Mouse (Mus musculus): ENCODE results near the gene Vps25. TPM values are rescaled to one million over a fixed set of nuclear protein-coding genes. Genes with fewer than 3 reads are reported as not detected.
A peak's percentile ranks its signal among the peaks of the same experiment; 100 is the strongest.

The Vps25 gene
- polyA plus RNA-seq (2012; rRNA removed), result 66.8 and 67.0 TPM in 2 replicates

GRCm38 (mm10) chr11:101253613-101254389, at the start of gene Vps25:
TSS of gene Vps25 (plus strand) at chr11:101253707.
- peak within 1 kb of the TSS; percentile 79 for H3K27ac ChIP-seq (ENCODE audit: insufficient read depth, low read length)
- no peaks in the 10 kb centered on the region for H3K27me3 ChIP-seq (ENCODE audit: control insufficient read depth, insufficient read depth, low read length)
- no peaks in the 10 kb centered on the region for H3K4me1 ChIP-seq (ENCODE audit: control insufficient read depth, insufficient read depth, low read length)
- DNase-seq, result peak; percentile 86 to 88
- peak within 1 kb of the TSS; percentile 72 for H3K4me3 ChIP-seq (replicated peaks; ENCODE audit: insufficient read depth, low read depth, low read length)
- under 1% methylated on average over 40 of the region's 40 CpGs for WGBS
- TF ChIP-seq POLR2A (IDR thresholded peaks at IDR 0.05; ENCODE audit: borderline replicate concordance, insufficient read depth, low read length) (peak; percentile 89), CTCF (IDR thresholded peaks at IDR 0.05; ENCODE audit: borderline replicate concordance, insufficient read depth, low read depth, low read length) (0 out of 2 replicates have a peak, but pooled peaks have one; percentile 0)

- H3K27ac ChIP-seq (ENCODE audit: insufficient read depth, low read length), result no peak overlapping the region
- no peak overlapping the region for H3K4me3 ChIP-seq (replicated peaks; ENCODE audit: insufficient read depth, low read depth, low read length)
- H3K4me1 ChIP-seq (ENCODE audit: control insufficient read depth, insufficient read depth, low read length), result no peaks in the 10 kb centered on the region
- DNase-seq, result peak in 1 of 2 experiments; percentile 63
- TF ChIP-seq POLR2A (IDR thresholded peaks at IDR 0.05; ENCODE audit: borderline replicate concordance, insufficient read depth, low read length) (no peak), CTCF (IDR thresholded peaks at IDR 0.05; ENCODE audit: borderline replicate concordance, insufficient read depth, low read depth, low read length) (peak; percentile 46; the same call in 1 of the 2 replicates)
- no peaks in the 10 kb centered on the region for H3K27me3 ChIP-seq (ENCODE audit: control insufficient read depth, insufficient read depth, low read length)
- WGBS, result 31% methylated on average over 3 of the region's 3 CpGs
Observed at GRCm38 (mm10) chr11:101211970-101212369, 41.5 kb upstream of the Vps25 start.

- TF ChIP-seq CTCF (IDR thresholded peaks at IDR 0.05; ENCODE audit: borderline replicate concordance, insufficient read depth, low read depth, low read length), result no peak
- no peak for TF ChIP-seq POLR2A (IDR thresholded peaks at IDR 0.05; ENCODE audit: borderline replicate concordance, insufficient read depth, low read length)
Observed at GRCm38 (mm10) chr11:101216936-101217335, 36.6 kb upstream of the Vps25 start.

GRCm38 (mm10) chr11:101218436-101219055, 35.0 kb upstream of the Vps25 start:
- no peak overlapping the region for H3K4me3 ChIP-seq (replicated peaks; ENCODE audit: insufficient read depth, low read depth, low read length)
- TF ChIP-seq CTCF (IDR thresholded peaks at IDR 0.05; ENCODE audit: borderline replicate concordance, insufficient read depth, low read depth, low read length) (no peak), POLR2A (IDR thresholded peaks at IDR 0.05; ENCODE audit: borderline replicate concordance, insufficient read depth, low read length) (no peak)
- no peaks in the 10 kb centered on the region for H3K4me1 ChIP-seq (ENCODE audit: control insufficient read depth, insufficient read depth, low read length)
- H3K27ac ChIP-seq (ENCODE audit: insufficient read depth, low read length), result no peak overlapping the region
- H3K27me3 ChIP-seq (ENCODE audit: control insufficient read depth, insufficient read depth, low read length), result no peaks in the 10 kb centered on the region
- DNase-seq, result no peak
- WGBS, result 85% methylated on average over 10 of the region's 10 CpGs

More at GRCm38 (mm10) chr11:101216936-101217335, 36.6 kb upstream of the Vps25 start:
- Histone ChIP-seq H3K4me1 (ENCODE audit: control insufficient read depth, insufficient read depth, low read length) (no peaks in the 10 kb centered on the region), H3K27ac (ENCODE audit: insufficient read depth, low read length) (no peak overlapping the region), H3K4me3 (replicated peaks; ENCODE audit: insufficient read depth, low read depth, low read length) (no peak overlapping the region), H3K27me3 (ENCODE audit: control insufficient read depth, insufficient read depth, low read length) (no peaks in the 10 kb centered on the region)
- DNase-seq, result no peak
- WGBS, result 90% methylated on average over 5 of the region's 5 CpGs

- H3K4me3 ChIP-seq (replicated peaks; ENCODE audit: insufficient read depth, low read depth, low read length), result no peak overlapping the region
- WGBS, result 69% methylated on average over 2 of the region's 2 CpGs
- no peak overlapping the region for H3K27ac ChIP-seq (ENCODE audit: insufficient read depth, low read length)
- no peak for DNase-seq
- no peaks in the 10 kb centered on the region for H3K27me3 ChIP-seq (ENCODE audit: control insufficient read depth, insufficient read depth, low read length)
- H3K4me1 ChIP-seq (ENCODE audit: control insufficient read depth, insufficient read depth, low read length), result no peaks in the 10 kb centered on the region
- TF ChIP-seq CTCF (IDR thresholded peaks at IDR 0.05; ENCODE audit: borderline replicate concordance, insufficient read depth, low read depth, low read length) (no peak), POLR2A (IDR thresholded peaks at IDR 0.05; ENCODE audit: borderline replicate concordance, insufficient read depth, low read length) (no peak)
Observed at GRCm38 (mm10) chr11:101220853-101221252, 32.7 kb upstream of the Vps25 start.

- Histone ChIP-seq H3K27me3 (ENCODE audit: control insufficient read depth, insufficient read depth, low read length) (no peaks in the 10 kb centered on the region), H3K4me1 (ENCODE audit: control insufficient read depth, insufficient read depth, low read length) (no peaks in the 10 kb centered on the region), H3K27ac (ENCODE audit: insufficient read depth, low read length) (no peak overlapping the region), H3K4me3 (replicated peaks; ENCODE audit: insufficient read depth, low read depth, low read length) (no peak overlapping the region)
- WGBS, result 93% methylated on average over 8 of the region's 8 CpGs
- no peak for TF ChIP-seq POLR2A (IDR thresholded peaks at IDR 0.05; ENCODE audit: borderline replicate concordance, insufficient read depth, low read length)
- no peak for TF ChIP-seq CTCF (IDR thresholded peaks at IDR 0.05; ENCODE audit: borderline replicate concordance, insufficient read depth, low read depth, low read length)
- no peak for DNase-seq
Observed at GRCm38 (mm10) chr11:101221306-101221986, 32.1 kb upstream of the Vps25 start.

GRCm38 (mm10) chr11:101224337-101224736, 29.2 kb upstream of the Vps25 start:
- no peak for DNase-seq
- H3K27me3 ChIP-seq (ENCODE audit: control insufficient read depth, insufficient read depth, low read length), result no peaks in the 10 kb centered on the region
- WGBS, result 96% methylated on average over 3 of the region's 3 CpGs
- H3K27ac ChIP-seq (ENCODE audit: insufficient read depth, low read length), result no peak overlapping the region
- no peak overlapping the region for H3K4me3 ChIP-seq (replicated peaks; ENCODE audit: insufficient read depth, low read depth, low read length)
- no peaks in the 10 kb centered on the region for H3K4me1 ChIP-seq (ENCODE audit: control insufficient read depth, insufficient read depth, low read length)
- no peak for TF ChIP-seq CTCF (IDR thresholded peaks at IDR 0.05; ENCODE audit: borderline replicate concordance, insufficient read depth, low read depth, low read length)
- TF ChIP-seq POLR2A (IDR thresholded peaks at IDR 0.05; ENCODE audit: borderline replicate concordance, insufficient read depth, low read length), result no peak
